Mouse (Mus musculus): ENCODE measurements around the gene Nemf. TPM values are rescaled to one million over a fixed set of nuclear protein-coding genes. Genes with fewer than 3 reads are reported as not detected.

Nemf gene
- total RNA-seq, 1 experiment, result 47.9 TPM

DNA sequence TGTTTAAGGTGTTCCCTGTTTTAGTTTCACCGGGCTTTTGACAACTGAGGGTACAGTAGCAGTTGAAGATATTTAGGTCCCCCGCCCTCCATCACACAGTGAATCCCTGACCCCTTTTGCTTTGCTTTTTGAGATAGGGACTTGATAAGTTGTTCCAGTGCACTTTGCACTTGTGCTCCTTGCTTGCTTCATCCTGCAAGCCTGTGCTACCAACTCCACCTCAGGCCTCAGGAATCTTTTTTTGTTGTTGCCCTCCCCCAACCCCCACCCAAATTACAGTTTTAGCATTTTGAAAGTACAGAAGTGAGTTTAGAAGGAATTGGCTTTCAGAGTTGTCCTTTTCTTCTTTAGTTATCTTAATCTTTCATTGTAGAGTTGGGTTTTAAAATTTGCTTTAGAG is 19.2 kb upstream of the Nemf start:
- H3K27ac ChIP-seq (ENCODE audit: insufficient read depth, low read depth, low read length, poor library complexity, severe bottlenecking), result no peak overlapping the region
- H3K36me3 ChIP-seq (ENCODE audit: control insufficient read depth, insufficient read depth, low read length, poor library complexity, severe bottlenecking), result peaks cover 12% of the 10 kb centered on the region
- peaks cover 4 to 9% of the 10 kb centered on the region in 2 experiments; a peak in 2 of 4 replicates for H3K4me1 ChIP-seq (ENCODE audit: control insufficient read depth in 2 of 2, insufficient read depth in 2 of 2, low read length in 2 of 2, poor library complexity in 1 of 2)
- in situ Hi-C loops (cut with MboI; ENCODE audit: low sequenced_read_pairs in 2 of 2, unreplicated experiment in 2 of 2), result no loop called here
- H3K9me3 ChIP-seq (ENCODE audit: control insufficient read depth, insufficient read depth, low read depth, low read length), result no peaks in the 10 kb centered on the region
- TF ChIP-seq HCFC1 (IDR thresholded peaks at IDR 0.05; ENCODE audit: borderline replicate concordance, insufficient read depth, low read length) (no peak), ZC3H11A (IDR thresholded peaks at IDR 0.05; ENCODE audit: borderline replicate concordance, low read depth, low read length) (no peak), MAFK (IDR thresholded peaks at IDR 0.05; ENCODE audit: insufficient read depth, low read depth, low read length) (no peak), CHD2 (IDR thresholded peaks at IDR 0.05; ENCODE audit: low read depth, low read length) (no peak), ZNF384 (IDR thresholded peaks at IDR 0.05; ENCODE audit: low read depth, low read length) (no peak)
- no peak for DNase-seq (ENCODE audit: low read depth, low spot score)
- no peak overlapping the region for H3K4me3 ChIP-seq (ENCODE audit: insufficient read depth in 1 of 2, low read depth in 1 of 2, low read length in 2 of 2, poor library complexity in 1 of 2, severe bottlenecking in 1 of 2)
- no peak overlapping the region for H3K9ac ChIP-seq (ENCODE audit: insufficient read depth, low read depth, low read length, poor library complexity, severe bottlenecking)

DNA sequence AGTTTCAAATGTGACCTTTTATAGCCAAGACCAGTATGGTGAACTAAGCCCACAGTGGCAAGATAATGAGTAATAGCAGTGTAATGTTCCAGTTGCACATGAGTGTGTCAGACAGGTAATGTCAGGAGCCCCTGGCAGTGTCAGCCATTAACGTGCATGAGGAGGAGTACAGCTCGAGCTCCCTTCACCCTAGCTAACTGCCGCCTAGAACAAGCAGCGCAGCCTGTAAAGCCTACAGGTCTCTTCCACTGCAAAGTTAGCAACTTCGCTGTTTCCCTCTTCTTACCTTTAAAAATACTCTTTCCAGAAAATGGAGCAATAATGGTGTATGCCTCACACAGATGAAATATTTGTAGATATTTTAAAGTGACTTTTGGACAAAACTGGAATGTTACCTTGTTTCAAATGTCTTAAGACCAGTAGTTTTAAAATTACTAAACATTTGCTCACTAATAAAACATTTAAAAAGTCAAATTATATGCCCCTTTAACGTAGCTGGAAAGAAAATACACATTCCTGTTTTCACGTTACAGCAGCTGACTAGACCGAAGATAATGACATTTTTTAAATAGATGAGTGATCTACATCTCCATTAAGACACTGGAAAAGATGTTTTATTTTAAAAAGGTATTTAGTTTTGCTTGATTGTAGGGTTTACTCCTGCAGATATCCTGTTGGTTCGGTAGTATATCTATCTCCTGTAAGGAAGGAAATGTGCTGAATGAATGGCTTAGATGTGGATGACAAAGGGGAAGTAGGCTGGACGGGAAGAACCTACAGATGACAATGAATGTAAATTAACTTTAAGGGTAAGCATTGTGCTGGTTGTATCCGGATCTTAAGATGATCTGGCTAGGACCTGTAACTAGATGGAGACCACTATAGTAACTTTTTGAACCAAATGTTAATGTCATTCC is 17.1 kb upstream of the Nemf start:
- Histone ChIP-seq H3K36me3 (ENCODE audit: control insufficient read depth, insufficient read depth, low read length, poor library complexity, severe bottlenecking) (peaks cover 12% of the 10 kb centered on the region), H3K27ac (ENCODE audit: insufficient read depth, low read depth, low read length, poor library complexity, severe bottlenecking) (no peak overlapping the region), H3K4me3 (ENCODE audit: insufficient read depth in 1 of 2, low read depth in 1 of 2, low read length in 2 of 2, poor library complexity in 1 of 2, severe bottlenecking in 1 of 2) (peak overlapping the region; percentile 79 to 96), H3K9ac (ENCODE audit: insufficient read depth, low read depth, low read length, poor library complexity, severe bottlenecking) (peak overlapping the region; percentile 55), H3K4me1 (ENCODE audit: control insufficient read depth in 2 of 2, insufficient read depth in 2 of 2, low read length in 2 of 2, poor library complexity in 1 of 2) (peaks cover 4 to 9% of the 10 kb centered on the region in 2 experiments; a peak in 2 of 4 replicates), H3K9me3 (ENCODE audit: control insufficient read depth, insufficient read depth, low read depth, low read length) (no peaks in the 10 kb centered on the region)
- TF ChIP-seq ZC3H11A (IDR thresholded peaks at IDR 0.05; ENCODE audit: borderline replicate concordance, low read depth, low read length) (no peak), MAFK (IDR thresholded peaks at IDR 0.05; ENCODE audit: insufficient read depth, low read depth, low read length) (no peak), HCFC1 (IDR thresholded peaks at IDR 0.05; ENCODE audit: borderline replicate concordance, insufficient read depth, low read length) (no peak), ZNF384 (IDR thresholded peaks at IDR 0.05; ENCODE audit: low read depth, low read length) (no peak), CHD2 (IDR thresholded peaks at IDR 0.05; ENCODE audit: low read depth, low read length) (no peak)
- in situ Hi-C loops (cut with MboI; ENCODE audit: low sequenced_read_pairs in 2 of 2, unreplicated experiment in 2 of 2), result no loop called here
- DNase-seq (ENCODE audit: low read depth, low spot score), result no peak

DNA sequence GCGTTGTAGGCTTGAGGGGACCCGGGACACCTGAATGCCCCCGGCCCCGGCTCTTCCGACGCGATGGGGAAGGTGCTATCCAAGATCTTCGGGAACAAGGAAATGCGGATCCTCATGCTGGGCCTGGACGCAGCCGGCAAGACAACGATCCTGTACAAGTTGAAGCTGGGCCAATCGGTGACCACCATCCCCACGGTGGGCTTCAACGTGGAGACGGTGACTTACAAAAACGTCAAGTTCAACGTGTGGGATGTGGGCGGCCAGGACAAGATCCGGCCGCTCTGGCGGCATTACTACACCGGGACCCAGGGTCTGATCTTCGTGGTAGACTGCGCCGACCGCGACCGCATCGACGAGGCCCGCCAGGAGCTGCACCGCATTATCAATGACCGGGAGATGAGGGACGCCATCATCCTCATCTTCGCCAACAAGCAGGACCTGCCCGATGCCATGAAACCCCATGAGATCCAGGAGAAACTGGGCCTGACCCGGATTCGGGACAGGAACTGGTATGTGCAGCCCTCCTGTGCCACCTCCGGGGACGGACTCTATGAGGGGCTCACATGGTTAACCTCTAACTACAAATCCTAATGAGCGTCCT is 15.9 kb upstream of the Nemf start:
- Histone ChIP-seq H3K36me3 (ENCODE audit: control insufficient read depth, insufficient read depth, low read length, poor library complexity, severe bottlenecking) (peaks cover 12% of the 10 kb centered on the region), H3K9ac (ENCODE audit: insufficient read depth, low read depth, low read length, poor library complexity, severe bottlenecking) (peak overlapping the region; percentile 90), H3K4me3 (ENCODE audit: insufficient read depth in 1 of 2, low read depth in 1 of 2, low read length in 2 of 2, poor library complexity in 1 of 2, severe bottlenecking in 1 of 2) (peak overlapping the region; percentile 79 to 96), H3K27ac (ENCODE audit: insufficient read depth, low read depth, low read length, poor library complexity, severe bottlenecking) (peak overlapping the region; percentile 77), H3K4me1 (ENCODE audit: control insufficient read depth in 2 of 2, insufficient read depth in 2 of 2, low read length in 2 of 2, poor library complexity in 1 of 2) (peaks cover 4 to 9% of the 10 kb centered on the region in 2 experiments; a peak in 2 of 4 replicates), H3K9me3 (ENCODE audit: control insufficient read depth, insufficient read depth, low read depth, low read length) (no peaks in the 10 kb centered on the region)
- DNase-seq (ENCODE audit: low read depth, low spot score), result no peak
- in situ Hi-C loops (cut with MboI; ENCODE audit: low sequenced_read_pairs in 2 of 2, unreplicated experiment in 2 of 2), result no loop called here
- TF ChIP-seq ZC3H11A (IDR thresholded peaks at IDR 0.05; ENCODE audit: borderline replicate concordance, low read depth, low read length), result no peak
- TF ChIP-seq ZNF384 (IDR thresholded peaks at IDR 0.05; ENCODE audit: low read depth, low read length), result no peak

DNA sequence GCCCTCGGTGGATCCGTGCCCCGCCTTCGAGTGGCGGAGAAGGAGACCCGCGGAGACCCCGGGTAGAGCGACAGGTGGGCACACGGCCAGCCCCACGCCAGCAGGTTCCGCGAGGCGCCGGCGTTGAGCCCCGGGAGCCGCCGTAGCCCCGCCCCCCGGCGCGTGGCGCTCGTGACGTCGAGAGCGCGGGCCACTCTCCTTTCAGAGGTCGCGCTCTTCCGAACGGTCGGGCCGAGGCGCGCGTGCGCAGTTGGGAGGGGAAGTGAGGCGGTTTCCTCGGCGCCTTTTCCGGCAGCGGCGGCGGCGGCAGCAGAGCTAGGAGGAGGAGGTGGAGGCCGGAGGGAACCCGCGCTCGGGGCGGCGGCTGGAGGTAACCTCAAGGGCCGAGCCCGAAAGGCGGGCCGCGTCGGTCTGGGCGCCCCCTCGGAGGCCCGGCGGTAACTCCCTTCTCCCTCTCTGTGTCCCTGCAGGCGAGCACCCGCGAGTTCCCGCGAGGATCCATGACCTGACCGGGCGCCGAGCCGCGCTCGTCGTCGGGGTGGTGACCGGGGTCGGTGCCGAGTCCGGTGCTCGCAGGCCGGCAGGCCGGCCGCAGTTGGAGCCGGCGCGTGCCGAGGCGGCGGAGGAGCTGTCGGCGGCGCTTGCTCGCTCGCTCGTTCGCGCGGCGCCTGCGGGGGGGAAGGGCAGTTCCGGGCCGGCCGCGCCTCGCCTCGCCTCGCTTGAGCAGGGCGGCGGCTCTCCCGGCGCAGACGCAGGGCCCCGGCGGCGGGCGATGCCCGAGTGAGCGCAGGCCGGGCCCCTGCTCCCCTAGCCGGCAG is 15.1 kb upstream of the Nemf start, which contains the start of the genes Arf6 and Gm9887:
Gene Arf6 (plus strand): TSS at position 297 of the 818 bp plus-strand sequence.
Gene Gm9887 (minus strand): TSS at position 605 of the 818 bp plus-strand sequence.
- peak within 1 kb of the TSS; percentile 94 for H3K9ac ChIP-seq (ENCODE audit: insufficient read depth, low read depth, low read length, poor library complexity, severe bottlenecking)
- H3K9me3 ChIP-seq (ENCODE audit: control insufficient read depth, insufficient read depth, low read depth, low read length), result no peaks in the 10 kb centered on the region
- peak within 1 kb of the TSS; percentile 95 for H3K27ac ChIP-seq (ENCODE audit: insufficient read depth, low read depth, low read length, poor library complexity, severe bottlenecking)
- TF ChIP-seq HCFC1 (IDR thresholded peaks at IDR 0.05; ENCODE audit: borderline replicate concordance, insufficient read depth, low read length) (0 out of 2 replicates have a peak, but pooled peaks have one; percentile 13), ZC3H11A (IDR thresholded peaks at IDR 0.05; ENCODE audit: borderline replicate concordance, low read depth, low read length) (no peak), MAFK (IDR thresholded peaks at IDR 0.05; ENCODE audit: insufficient read depth, low read depth, low read length) (no peak), CHD2 (IDR thresholded peaks at IDR 0.05; ENCODE audit: low read depth, low read length) (peak; percentile 10; the same call in 1 of the 2 replicates), ZNF384 (IDR thresholded peaks at IDR 0.05; ENCODE audit: low read depth, low read length) (no peak)
- peak within 1 kb of the TSS; percentile 79 to 96 for H3K4me3 ChIP-seq (ENCODE audit: insufficient read depth in 1 of 2, low read depth in 1 of 2, low read length in 2 of 2, poor library complexity in 1 of 2, severe bottlenecking in 1 of 2)
- in situ Hi-C loops (cut with MboI; ENCODE audit: low sequenced_read_pairs in 2 of 2, unreplicated experiment in 2 of 2), result no loop called here
- peak; percentile 93 for DNase-seq (ENCODE audit: low read depth, low spot score)
- H3K4me1 ChIP-seq (ENCODE audit: control insufficient read depth in 2 of 2, insufficient read depth in 2 of 2, low read length in 2 of 2, poor library complexity in 1 of 2), result peaks cover 4 to 9% of the 10 kb centered on the region in 2 experiments; a peak in 2 of 4 replicates
- peaks cover 12% of the 10 kb centered on the region for H3K36me3 ChIP-seq (ENCODE audit: control insufficient read depth, insufficient read depth, low read length, poor library complexity, severe bottlenecking)

Data from ES-E14 (cell line).